Mouse (Mus musculus) gastrocnemius, adult 2 months (tissue): ENCODE results near the gene Rhbdl3. TPM values are rescaled to one million over a fixed set of nuclear protein-coding genes. Genes with fewer than 3 reads are reported as not detected.

Source experiments
- DNase-seq: peaks from one replicate; pipeline ENCODE4 v3.0.0; 2022
- H3K27ac ChIP-seq: fragments of 200-600 bp; 2 replicates; pipeline ENCODE4 v1.8.1; 2022; ENCODE audit warnings: mild to moderate bottlenecking
- H3K4me3 ChIP-seq: fragments of 200-600 bp; 2 replicates; pipeline ENCODE4 v1.8.1; 2022; ENCODE audit warnings: mild to moderate bottlenecking, moderate library complexity
- CTCF ChIP-seq: fragments of 200-600 bp; IDR thresholded peaks from 2 replicates; pipeline ENCODE4 v1.8.1; 2022; ENCODE audit warnings: antibody characterized with exemption, mild to moderate bottlenecking, moderate library complexity
- intact Hi-C: fragments of 180-260 bp; cut with DNase I; formaldehyde crosslinking; loops from one replicate; pipeline ENCODE4 v1.15.1; 2025
- total RNA-seq, 2 experiments: library from RNA; stranded (reverse); gene quantifications; 2 replicates each; pipeline ENCODE4 v1.2.3; 2021

Rhbdl3 gene
- total RNA-seq, 2 experiments from 2014 or later: 3.9 to 7.6 TPM

DNA sequence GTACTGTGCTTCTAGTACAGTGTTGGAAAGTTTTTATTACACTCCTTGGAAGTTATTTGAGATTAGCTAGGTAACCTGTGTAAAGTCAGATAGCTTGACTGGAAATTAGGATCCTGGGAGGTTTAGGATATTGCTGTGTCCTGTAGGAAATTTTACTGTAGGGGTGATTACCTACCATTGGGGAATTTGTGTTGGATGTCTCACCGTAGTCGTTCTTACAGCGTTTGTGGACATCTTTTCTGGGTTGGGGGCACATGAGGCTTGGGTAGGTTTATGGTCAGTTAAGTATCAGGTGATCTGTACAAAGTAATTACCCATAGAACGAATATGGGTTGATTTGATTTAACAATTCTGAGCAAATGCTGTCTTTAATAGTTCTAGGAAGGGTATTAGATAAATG, 95.9 kb downstream of the Rhbdl3 start:
- no peak for DNase-seq
- Histone ChIP-seq H3K4me3 (no peak overlapping the region), H3K27ac (no peak overlapping the region)
- TF ChIP-seq CTCF: no peak
- intact Hi-C loops: no loop called here

Other genes starting within 250 kb of the Rhbdl3 start
- 1 to 10 TPM; 4.1 to 6.6 TPM for gene Crlf3, start 219.9 kb upstream of the Rhbdl3 start, total RNA-seq
- gene Atad5, start 211.5 kb upstream of the Rhbdl3 start, total RNA-seq: under 1 TPM; 0.74 to 0.81 TPM
- 10 to 100 TPM; 18.6 to 24.1 TPM for gene Tefm, start 158.7 kb upstream of the Rhbdl3 start, total RNA-seq
- 1 to 10 TPM; 4.2 to 4.7 TPM for gene Adap2, start 146.8 kb upstream of the Rhbdl3 start, total RNA-seq
- 1 to 10 TPM; 2.2 to 2.4 TPM for gene Rnf135, start 117.1 kb upstream of the Rhbdl3 start, total RNA-seq
- 10 to 100 TPM; 43.6 to 45.3 TPM for gene Rhot1, start 91.9 kb upstream of the Rhbdl3 start, total RNA-seq
- gene 5730455P16Rik, start 77.1 kb downstream of the Rhbdl3 start, total RNA-seq: 10 to 100 TPM; 36.4 to 37.9 TPM
- 10 to 100 TPM; 60.9 to 61.1 TPM for gene Zfp207, start 82.4 kb downstream of the Rhbdl3 start, total RNA-seq
- gene Psmd11, start 127.7 kb downstream of the Rhbdl3 start, total RNA-seq: 100 to 1,000 TPM; 138 to 169 TPM
- under 1 TPM; 0.20 to 0.42 TPM for gene Cdk5r1, start 176.1 kb downstream of the Rhbdl3 start, total RNA-seq